Mouse (Mus musculus) forebrain, embryonic 16.5 days (tissue): ENCODE data around the gene Sbk3. TPM values are rescaled to one million over a fixed set of nuclear protein-coding genes. Genes with fewer than 3 reads are reported as not detected.

ENCODE experiments used
- ATAC-seq: fragments of 200-750 bp; cut with Nextera tagmentation; 2 replicates; pipeline ENCODE4 v1.8.0; 2017; ENCODE audit warnings: mild to moderate bottlenecking, moderate library complexity
- H3K27ac ChIP-seq: fragments of 300-500 bp; sonication (generic); 2 replicates; pipeline ENCODE4 v1.5.1; 2014; ENCODE audit warnings: low read length, control low read depth
- H3K27me3 ChIP-seq: fragments of 300-500 bp; sonication (generic); replicated peaks from 2 replicates; pipeline ENCODE4 v1.6.1; 2014; ENCODE audit warnings: low read length; ENCODE audit not compliant: control insufficient read depth, insufficient read depth
- H3K36me3 ChIP-seq: fragments of 300-500 bp; sonication (generic); 2 replicates; pipeline ENCODE4 v1.6.1; 2014; ENCODE audit not compliant: control insufficient read depth, insufficient read depth
- H3K4me1 ChIP-seq: fragments of 300-500 bp; sonication (generic); replicated peaks from 2 replicates; pipeline ENCODE4 v1.6.1; 2014; ENCODE audit warnings: low read length; ENCODE audit not compliant: control insufficient read depth, insufficient read depth
- H3K4me2 ChIP-seq: fragments of 300-500 bp; sonication (generic); 2 replicates; pipeline ENCODE4 v1.6.1; 2014; ENCODE audit warnings: mild to moderate bottlenecking, low read length, control low read depth
- H3K4me3 ChIP-seq: fragments of 300-500 bp; sonication (generic); replicated peaks from 2 replicates; pipeline ENCODE4 v1.5.1; 2014; ENCODE audit warnings: mild to moderate bottlenecking, low read length, control low read depth
- H3K9ac ChIP-seq: fragments of 300-500 bp; sonication (generic); replicated peaks from 2 replicates; pipeline ENCODE4 v1.6.1; 2014; ENCODE audit warnings: low read depth, low read length, control low read depth
- H3K9me3 ChIP-seq: fragments of 300-500 bp; sonication (generic); 2 replicates; pipeline ENCODE4 v1.6.1; 2016; ENCODE audit warnings: low read length; ENCODE audit not compliant: control insufficient read depth
- WGBS: fragments of 180-500 bp; shearing (Covaris S2); extraction: QIAGEN DNeasy Blood & Tissue Kit; methylation state at CpG from one replicate; pipeline ENCODE4 v1.1.7; 2014; 5-methylcytosine and 5-hydroxymethylcytosine counted together
- polyA plus RNA-seq: library from polyadenylated mRNA; unstranded; fragments of >200 nt; fragmentation: Nextera tagmentation; extraction: Ambion mirVana; gene quantifications from 2 replicates; pipeline ENCODE4 v1.2.1, GENCODE M21; 2015

The Sbk3 gene
- polyA plus RNA-seq, 1 experiment from 2014 or later: 0.91 TPM

DNA sequence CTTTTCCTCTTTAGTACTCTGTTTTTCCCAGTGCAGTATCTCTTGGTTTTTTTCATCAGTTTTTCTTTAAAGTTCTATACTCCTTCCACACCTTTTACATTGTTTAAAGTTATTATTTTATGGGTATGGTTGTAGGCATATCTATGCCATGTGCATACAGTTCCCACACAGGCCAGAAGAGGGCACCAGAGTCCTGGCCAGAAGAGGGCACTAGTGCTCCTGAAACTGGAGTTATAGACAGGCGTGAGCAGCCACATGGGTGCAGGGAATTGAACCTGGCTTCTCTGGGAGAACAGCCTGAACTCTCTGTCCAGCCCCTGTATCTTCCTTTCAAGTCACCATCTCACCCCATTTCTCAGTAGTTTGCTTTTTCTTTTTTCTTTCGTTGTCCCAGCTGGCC is 32.5 kb downstream of the Sbk3 start:
- WGBS: 26% methylated on average over 2 of the region's 2 CpGs
- no peak for ATAC-seq
- Histone ChIP-seq H3K4me2 (no peak overlapping the region), H3K27ac (no peak overlapping the region), H3K27me3 (no peaks in the 10 kb centered on the region), H3K4me3 (no peak overlapping the region), H3K36me3 (no peaks in the 10 kb centered on the region), H3K9ac (no peak overlapping the region), H3K9me3 (0 out of 2 replicates have a peak, but pooled peaks cover 3% of the 10 kb centered on the region), H3K4me1 (peaks cover 1% of the 10 kb centered on the region; the same call in 1 of the 2 replicates)

DNA sequence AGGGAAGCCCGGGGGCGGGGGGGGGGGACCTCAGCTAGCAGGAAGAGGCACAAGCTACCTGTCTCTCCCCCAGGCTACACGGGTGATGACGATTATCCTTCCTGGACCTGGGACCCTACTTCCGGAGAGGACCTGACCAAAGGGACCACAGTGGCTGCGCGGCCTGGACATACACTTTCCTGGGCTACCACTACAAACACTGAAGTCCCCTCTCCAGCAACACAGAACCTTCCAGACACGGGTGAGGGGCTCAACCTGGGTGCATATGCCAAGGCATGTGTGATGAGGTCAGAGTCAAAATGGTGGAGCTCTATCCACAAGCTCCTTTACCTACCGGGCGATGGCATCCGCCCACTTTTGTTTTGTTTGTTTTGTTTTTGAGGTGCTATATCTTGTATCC is 33.6 kb downstream of the Sbk3 start:
- Histone ChIP-seq H3K27me3 (no peaks in the 10 kb centered on the region), H3K27ac (no peak overlapping the region), H3K4me1 (no peaks in the 10 kb centered on the region), H3K4me3 (no peak overlapping the region), H3K4me2 (no peak overlapping the region), H3K9me3 (0 out of 2 replicates have a peak, but pooled peaks cover 3% of the 10 kb centered on the region), H3K36me3 (no peaks in the 10 kb centered on the region), H3K9ac (no peak overlapping the region)
- no peak for ATAC-seq
- 88% methylated on average over 9 of the region's 11 CpGs for WGBS

DNA sequence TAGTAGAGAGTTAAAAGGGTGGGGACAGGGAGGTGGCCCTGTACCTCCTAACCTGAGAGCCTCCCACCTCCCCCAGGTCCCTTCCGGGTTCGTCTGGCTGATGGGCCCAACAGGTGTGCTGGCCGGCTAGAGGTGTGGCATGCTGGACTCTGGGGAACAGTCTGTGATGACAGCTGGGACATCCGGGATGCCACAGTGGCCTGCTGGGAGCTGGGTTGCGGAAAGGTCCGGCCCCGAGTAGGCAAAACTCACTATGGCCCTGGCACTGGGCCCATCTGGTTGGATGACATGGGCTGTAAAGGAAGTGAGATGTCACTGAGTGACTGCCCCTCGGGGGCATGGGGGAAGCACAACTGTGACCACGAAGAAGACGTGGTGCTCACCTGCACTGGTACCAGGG is 34.1 kb downstream of the Sbk3 start:
- Histone ChIP-seq H3K27ac (no peak overlapping the region), H3K9me3 (0 out of 2 replicates have a peak, but pooled peaks cover 3% of the 10 kb centered on the region), H3K4me1 (no peaks in the 10 kb centered on the region), H3K9ac (no peak overlapping the region), H3K27me3 (no peaks in the 10 kb centered on the region), H3K36me3 (no peaks in the 10 kb centered on the region), H3K4me2 (no peak overlapping the region), H3K4me3 (no peak overlapping the region)
- ATAC-seq: no peak
- 87% methylated on average over 10 of the region's 10 CpGs for WGBS

DNA sequence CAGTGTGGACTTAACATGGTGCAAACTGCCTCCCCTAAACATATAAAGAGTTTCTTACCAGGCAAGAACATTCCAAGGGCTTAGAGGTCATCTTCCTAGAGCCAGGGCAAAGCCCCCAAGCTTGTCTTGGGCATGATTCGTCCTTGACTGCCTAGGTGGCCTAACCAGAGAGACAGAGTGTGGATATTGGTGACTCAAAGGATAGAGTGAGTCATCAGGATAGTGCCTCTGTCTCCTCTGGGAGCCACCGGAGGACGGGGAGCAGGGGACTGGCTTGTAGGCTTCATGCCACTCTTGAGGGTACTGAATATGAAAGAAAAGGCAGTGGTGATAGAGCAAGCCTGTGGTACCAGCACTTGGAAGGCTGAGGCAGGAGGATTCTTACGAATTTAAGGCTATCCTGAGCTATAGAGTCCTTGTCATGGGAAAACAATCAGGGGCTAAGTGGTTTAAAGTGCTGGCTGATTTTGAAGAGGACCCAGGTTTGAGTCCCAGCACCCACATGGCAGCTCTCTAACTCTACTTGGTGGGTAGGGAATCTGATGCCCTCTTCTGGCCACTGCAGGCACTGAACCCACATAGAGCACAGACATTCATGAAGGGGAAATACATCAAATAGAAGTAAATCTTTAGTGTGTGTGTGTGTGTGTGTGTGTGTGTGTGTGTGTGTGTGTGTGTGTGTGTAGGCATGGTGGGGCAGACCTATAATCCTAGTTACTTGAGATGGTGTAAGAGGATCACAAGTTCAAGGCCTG is 36.6 kb downstream of the Sbk3 start:
- ATAC-seq: no peak
- no peak overlapping the region for H3K4me2 ChIP-seq
- H3K9ac ChIP-seq: no peak overlapping the region
- H3K36me3 ChIP-seq: no peaks in the 10 kb centered on the region
- H3K4me3 ChIP-seq: no peak overlapping the region
- H3K27ac ChIP-seq: no peak overlapping the region
- 0 out of 2 replicates have a peak, but pooled peaks cover 3% of the 10 kb centered on the region for H3K9me3 ChIP-seq
- H3K4me1 ChIP-seq: no peaks in the 10 kb centered on the region
- no peaks in the 10 kb centered on the region for H3K27me3 ChIP-seq
- WGBS: 80% methylated on average over 4 of the region's 4 CpGs

DNA sequence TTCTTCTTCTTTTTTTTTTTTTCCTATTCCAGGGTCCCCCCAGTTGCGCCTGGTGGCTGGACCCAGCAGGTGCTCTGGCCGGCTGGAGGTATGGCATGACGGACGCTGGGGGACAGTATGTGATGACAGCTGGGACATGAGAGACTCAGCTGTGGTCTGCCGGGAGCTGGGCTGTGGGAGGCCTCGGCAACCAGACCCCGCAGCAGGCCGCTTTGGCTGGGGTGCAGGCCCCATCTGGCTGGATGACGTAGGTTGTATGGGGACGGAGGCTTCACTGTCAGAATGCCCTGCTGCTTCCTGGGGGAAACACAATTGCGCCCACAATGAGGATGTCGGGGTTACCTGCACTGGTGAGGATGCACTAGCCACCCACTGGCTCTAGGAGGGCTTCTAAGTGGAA is 37.9 kb downstream of the Sbk3 start:
- no peak overlapping the region for H3K4me2 ChIP-seq
- no peak overlapping the region for H3K4me3 ChIP-seq
- no peak for ATAC-seq
- 0 out of 2 replicates have a peak, but pooled peaks cover 3% of the 10 kb centered on the region for H3K9me3 ChIP-seq
- no peak overlapping the region for H3K27ac ChIP-seq
- no peaks in the 10 kb centered on the region for H3K36me3 ChIP-seq
- 84% methylated on average over 12 of the region's 12 CpGs for WGBS
- no peaks in the 10 kb centered on the region for H3K4me1 ChIP-seq
- no peaks in the 10 kb centered on the region for H3K27me3 ChIP-seq
- H3K9ac ChIP-seq: no peak overlapping the region

DNA sequence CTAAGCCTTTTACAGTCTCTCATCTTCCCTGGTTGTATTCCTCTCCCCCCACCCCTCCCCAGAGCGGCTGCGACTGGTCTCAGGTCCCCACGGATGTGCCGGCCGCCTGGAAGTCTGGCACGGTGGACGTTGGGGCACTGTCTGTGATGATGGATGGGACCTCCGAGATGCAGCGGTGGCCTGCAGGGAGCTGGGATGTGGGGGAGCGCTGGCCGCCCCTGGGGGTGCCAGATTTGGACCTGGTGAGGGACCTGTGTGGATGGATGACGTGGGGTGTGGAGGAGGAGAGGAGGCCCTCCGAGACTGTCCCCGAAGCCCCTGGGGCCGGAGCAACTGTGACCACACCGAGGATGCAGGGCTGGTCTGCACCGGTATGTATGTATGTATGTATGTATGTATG is 42.6 kb downstream of the Sbk3 start:
- no peak overlapping the region for H3K9ac ChIP-seq
- no peak overlapping the region for H3K27ac ChIP-seq
- no peaks in the 10 kb centered on the region for H3K9me3 ChIP-seq
- H3K27me3 ChIP-seq: no peaks in the 10 kb centered on the region
- H3K36me3 ChIP-seq: no peaks in the 10 kb centered on the region
- ATAC-seq: no peak
- H3K4me3 ChIP-seq: no peak overlapping the region
- no peak overlapping the region for H3K4me2 ChIP-seq
- H3K4me1 ChIP-seq: peaks cover 29% of the 10 kb centered on the region
- WGBS: 87% methylated on average over 16 of the region's 17 CpGs

DNA sequence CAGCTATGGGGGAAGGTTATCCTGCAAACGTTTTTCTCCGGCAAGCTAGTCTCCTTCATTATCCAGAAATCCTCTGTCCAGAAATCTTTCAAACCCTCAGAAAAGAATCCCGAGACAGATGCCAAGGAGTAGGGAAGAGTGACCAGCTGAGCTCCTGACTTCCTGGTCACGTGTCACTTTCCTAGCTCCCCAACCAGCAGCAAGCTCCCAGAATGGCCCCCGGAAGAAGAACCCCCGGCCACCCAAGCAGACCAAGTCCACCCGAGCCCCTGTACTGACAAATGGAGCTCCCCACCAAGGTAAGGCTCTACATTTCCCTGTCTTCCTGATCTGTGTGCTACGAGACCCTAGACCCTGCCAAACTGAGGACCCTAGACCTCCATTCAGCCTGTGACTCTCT is 43.3 kb downstream of the Sbk3 start:
- 67% methylated on average over 8 of the region's 8 CpGs for WGBS
- ATAC-seq: no peak

DNA sequence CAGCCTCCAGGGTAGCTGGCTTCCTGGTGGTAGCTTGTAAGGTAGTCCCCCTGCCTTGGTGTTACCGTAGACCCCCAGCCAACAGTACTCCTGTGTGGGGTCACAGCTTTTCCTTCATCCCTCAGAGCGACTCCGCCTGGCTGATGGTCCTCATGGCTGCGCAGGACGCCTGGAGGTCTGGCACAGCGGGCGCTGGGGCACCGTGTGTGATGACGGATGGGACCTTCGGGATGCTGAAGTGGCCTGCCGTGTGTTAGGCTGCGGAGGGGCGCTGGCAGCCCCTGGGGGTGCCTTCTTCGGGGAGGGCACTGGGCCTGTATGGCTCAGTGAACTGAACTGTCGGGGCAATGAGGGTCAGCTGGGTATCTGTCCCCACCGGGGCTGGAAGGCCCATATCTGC is 44.1 kb downstream of the Sbk3 start:
- no peak overlapping the region for H3K9ac ChIP-seq
- WGBS: 78% methylated on average over 16 of the region's 16 CpGs

More for the DNA sequence above, 43.3 kb downstream of the Sbk3 start:
- Histone ChIP-seq H3K27me3 (no peaks in the 10 kb centered on the region), H3K27ac (no peak overlapping the region), H3K9ac (no peak overlapping the region), H3K36me3 (no peaks in the 10 kb centered on the region), H3K4me3 (no peak overlapping the region), H3K4me2 (no peak overlapping the region), H3K9me3 (no peaks in the 10 kb centered on the region), H3K4me1 (peaks cover 35% of the 10 kb centered on the region)

DNA sequence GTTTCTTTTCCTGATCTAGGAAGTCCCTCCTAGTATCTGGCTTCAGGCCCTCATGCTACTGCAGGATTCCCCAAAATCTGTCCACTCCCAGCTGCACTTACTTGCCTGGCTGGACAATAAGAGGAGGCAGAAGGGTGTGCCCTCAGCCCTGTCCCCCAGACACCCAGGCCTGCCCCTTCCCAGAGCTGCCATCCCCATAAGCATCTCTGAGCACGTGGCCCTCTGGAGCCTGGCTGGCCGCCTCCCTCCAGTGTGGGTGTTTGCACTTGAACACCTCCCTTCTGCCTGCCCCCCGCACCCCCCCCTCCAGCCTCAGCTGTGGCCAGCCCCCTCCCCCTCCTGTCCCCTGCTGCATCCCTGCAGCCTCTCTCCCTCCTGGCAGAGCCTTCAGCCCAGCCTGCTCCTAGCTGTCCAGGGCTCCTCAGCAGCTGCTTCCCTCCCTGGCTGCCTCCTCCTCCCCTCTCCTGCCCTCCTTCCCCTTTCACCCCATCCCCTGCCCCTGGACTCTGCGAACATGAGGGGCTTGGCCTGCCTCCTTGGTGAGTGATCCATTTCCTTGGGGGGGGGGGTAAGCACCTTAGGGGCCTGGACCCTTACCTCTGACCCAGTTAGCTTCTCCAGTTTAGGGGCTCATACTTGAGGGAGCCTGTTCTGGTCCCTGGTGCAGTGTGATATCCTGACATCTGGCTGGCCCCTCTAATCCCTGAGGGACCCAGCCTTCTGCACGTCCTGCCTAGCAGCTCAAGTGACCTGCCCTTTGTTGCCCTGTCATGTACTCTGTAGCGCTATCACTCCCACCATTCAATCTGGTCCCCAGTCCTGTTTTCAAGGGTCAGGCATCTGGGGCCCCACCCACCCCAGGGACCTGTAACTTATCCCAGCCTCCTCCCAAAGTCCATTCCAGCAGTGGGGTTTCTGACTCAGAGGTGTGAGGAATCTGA is 45.3 kb downstream of the Sbk3 start, which contains the start of gene Ssc5d:
Ssc5d (plus strand) TSS at position 345 of the 941 bp plus-strand sequence.
- Histone ChIP-seq H3K27me3 (no peaks in the 10 kb centered on the region), H3K36me3 (peaks cover 3% of the 10 kb centered on the region; the same call in 1 of the 2 replicates), H3K4me2 (no peak within 1 kb of the TSS; the same call in 1 of the 2 replicates), H3K9me3 (no peaks in the 10 kb centered on the region), H3K9ac (peak within 1 kb of the TSS; percentile 42), H3K27ac (peak within 1 kb of the TSS; percentile 98), H3K4me1 (peaks cover 49% of the 10 kb centered on the region), H3K4me3 (no peak within 1 kb of the TSS)
- WGBS: 10% methylated on average over 6 of the region's 6 CpGs
- ATAC-seq: no peak

More for the DNA sequence above, 44.1 kb downstream of the Sbk3 start:
- ATAC-seq: no peak
- Histone ChIP-seq H3K4me1 (peaks cover 43% of the 10 kb centered on the region), H3K4me3 (no peak overlapping the region), H3K36me3 (no peaks in the 10 kb centered on the region), H3K27ac (no peak overlapping the region), H3K9me3 (no peaks in the 10 kb centered on the region), H3K4me2 (no peak overlapping the region), H3K27me3 (no peaks in the 10 kb centered on the region)
